Mouse (Mus musculus) spleen, adult 2 months (tissue): ENCODE data around the gene Elmo1. TPM values are rescaled to one million over a fixed set of nuclear protein-coding genes. Genes with fewer than 3 reads are reported as not detected.

Experiments used
- DNase-seq, 2 experiments: peaks; one replicate each; pipeline versions ENCODE4 v3.0.0 to v3.0.0-alpha.2; 2012 to 2021; ENCODE audit warnings: low spot score in 2 of 2, low read depth in 1 of 2
- H3K27ac ChIP-seq: fragments of 200-500 bp; 2 replicates; pipeline ENCODE4 v1.5.1; 2012; ENCODE audit warnings: low read length, inconsistent platforms; ENCODE audit not compliant: insufficient read depth
- H3K27me3 ChIP-seq: fragments of 200-500 bp; 2 replicates; pipeline ENCODE4 v1.6.1; 2012; ENCODE audit warnings: mild to moderate bottlenecking, moderate library complexity, low read length, inconsistent platforms; ENCODE audit not compliant: control insufficient read depth, insufficient read depth
- H3K36me3 ChIP-seq: fragments of 200-500 bp; 2 replicates; pipeline ENCODE4 v1.6.1; 2012; ENCODE audit warnings: mild to moderate bottlenecking, low read length, inconsistent platforms; ENCODE audit not compliant: control insufficient read depth, insufficient read depth
- H3K4me1 ChIP-seq: fragments of 200-500 bp; 2 replicates; pipeline ENCODE4 v1.6.1; 2011; ENCODE audit warnings: inconsistent platforms; ENCODE audit not compliant: control insufficient read depth, insufficient read depth, insufficient read length
- H3K4me3 ChIP-seq: fragments of 200-500 bp; 2 replicates; pipeline ENCODE4 v1.5.1; 2011; ENCODE audit warnings: mild to moderate bottlenecking, inconsistent platforms; ENCODE audit not compliant: insufficient read depth, insufficient read length; ENCODE audit errors: extremely low read depth
- CTCF ChIP-seq: fragments of 200-500 bp; IDR thresholded peaks from 2 replicates; pipeline ENCODE4 v1.5.1; 2011; ENCODE audit warnings: mild to moderate bottlenecking, inconsistent platforms; ENCODE audit not compliant: insufficient read depth, insufficient read length, insufficient replicate concordance; ENCODE audit errors: extremely low read depth
- POLR2A ChIP-seq: fragments of 200-500 bp; IDR thresholded peaks from 2 replicates; pipeline ENCODE4 v1.6.1; 2011; ENCODE audit warnings: low read depth, low read length, inconsistent platforms
- WGBS: fragments of 180-500 bp; shearing (Covaris S2); methylation state at CpG from one replicate; pipeline ENCODE4 v1.1.7; 2018; 5-methylcytosine and 5-hydroxymethylcytosine counted together
- polyA plus RNA-seq: library from polyadenylated mRNA; depleted of rRNA; stranded (reverse); fragments of >200 nt; gene quantifications from 2 replicates; pipeline ENCODE4 v1.2.3, GENCODE M21; 2012; rRNA removed

Gene Elmo1
- 33.3 and 36.2 TPM in 2 replicates for polyA plus RNA-seq

DNA sequence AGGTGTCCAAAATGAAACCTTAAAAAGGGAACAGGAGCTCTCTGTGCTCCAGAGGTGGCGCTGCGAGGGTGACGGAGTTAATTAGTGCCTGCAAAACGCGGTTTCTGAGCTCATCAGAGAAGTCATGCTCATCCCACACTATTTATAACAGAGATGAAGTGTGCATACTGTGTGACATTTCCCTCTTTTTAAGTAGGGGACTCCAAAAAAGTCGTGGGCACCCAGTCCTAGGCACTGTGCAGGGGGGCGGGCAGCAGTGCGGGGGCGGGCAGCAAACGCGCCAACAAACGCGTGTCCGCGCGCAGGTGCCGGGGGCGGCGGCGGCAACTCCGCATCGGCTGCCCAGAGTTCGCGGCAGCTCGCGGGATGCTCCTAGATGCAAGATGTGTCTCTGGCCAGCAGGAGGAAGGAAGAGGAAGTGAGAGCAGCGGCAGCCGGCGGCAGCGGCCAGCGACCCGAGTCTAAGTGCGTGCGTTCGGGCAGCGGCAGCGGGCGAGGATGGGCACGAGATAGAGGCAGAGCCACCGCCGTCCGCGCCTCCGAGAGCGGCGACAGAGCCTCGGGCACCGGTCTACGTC lies at the start of gene Elmo1:
Gene Elmo1, plus strand, starts transcription at position 464 of the 578 bp plus-strand sequence.
- Histone ChIP-seq H3K4me3 (peak within 1 kb of the TSS; percentile 97), H3K27ac (peak within 1 kb of the TSS; percentile 98), H3K4me1 (peaks cover 14% of the 10 kb centered on the region), H3K36me3 (no peaks in the 10 kb centered on the region), H3K27me3 (no peaks in the 10 kb centered on the region)
- 0 out of 2 replicates have a peak, but pooled peaks have one; percentile 29 for TF ChIP-seq CTCF
- TF ChIP-seq POLR2A: peak; percentile 47
- DNase-seq: peak; percentile 59 to 79
- WGBS: under 1% methylated on average over 49 of the region's 49 CpGs

DNA sequence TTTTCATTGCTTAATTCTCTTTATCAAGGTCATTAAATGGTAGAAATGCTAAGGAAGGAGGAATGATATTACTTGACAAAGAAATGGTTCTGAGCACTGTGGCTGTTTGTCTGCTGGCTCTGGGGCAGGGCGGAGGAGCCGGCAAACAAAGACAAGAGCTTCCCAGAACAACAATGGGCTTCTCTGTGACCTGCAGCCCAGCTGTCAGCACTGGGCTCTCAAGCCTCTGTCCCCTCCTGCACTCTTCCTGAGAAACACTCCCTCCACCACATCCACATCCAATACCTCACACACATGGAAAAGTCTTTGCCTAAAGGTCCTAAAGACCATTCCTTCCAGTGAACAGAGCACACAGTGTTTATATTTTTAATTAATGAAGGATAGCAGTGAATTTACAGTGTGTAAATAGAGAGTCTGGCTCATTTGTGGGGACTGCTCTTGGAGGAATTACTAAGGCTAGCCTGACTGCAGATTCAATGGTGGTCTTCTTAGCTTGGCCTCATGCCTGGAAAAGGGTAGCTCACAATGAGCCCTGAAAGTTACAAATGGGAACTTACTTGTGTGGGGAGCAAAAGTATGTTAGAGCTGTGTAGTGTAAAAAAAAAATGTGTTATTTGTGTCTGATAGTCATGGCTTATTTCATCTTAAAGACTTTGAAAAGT lies 49.1 kb upstream of the Elmo1 start:
- H3K4me1 ChIP-seq: no peaks in the 10 kb centered on the region
- no peaks in the 10 kb centered on the region for H3K36me3 ChIP-seq
- TF ChIP-seq CTCF: no peak
- WGBS: 94% methylated on average over 2 of the region's 2 CpGs
- no peak overlapping the region for H3K27ac ChIP-seq
- H3K4me3 ChIP-seq: no peak overlapping the region
- H3K27me3 ChIP-seq: no peaks in the 10 kb centered on the region
- DNase-seq: no peak

DNA sequence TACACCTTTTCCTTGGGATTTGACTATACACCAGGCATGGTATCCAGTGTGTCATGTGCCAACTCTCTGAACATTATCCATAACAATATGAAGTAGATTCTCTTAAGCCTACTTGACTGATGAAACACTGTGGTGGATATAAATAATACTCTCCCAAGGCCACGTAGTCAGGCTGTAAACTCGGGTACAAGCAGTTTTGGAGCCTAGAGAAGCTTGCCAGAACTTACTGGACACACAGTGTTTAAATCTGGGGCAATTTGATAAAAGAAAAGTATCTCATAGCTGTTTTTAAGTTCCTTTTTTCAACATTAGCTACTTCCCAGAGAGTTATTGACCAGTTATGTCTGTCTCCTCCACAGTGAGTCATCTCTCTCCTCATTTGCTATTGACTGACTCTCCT lies 47.5 kb upstream of the Elmo1 start:
- Histone ChIP-seq H3K27ac (no peak overlapping the region), H3K4me3 (no peak overlapping the region), H3K4me1 (0 out of 2 replicates have a peak, but pooled peaks cover 1% of the 10 kb centered on the region), H3K27me3 (no peaks in the 10 kb centered on the region), H3K36me3 (no peaks in the 10 kb centered on the region)
- WGBS: 70% methylated on average over 2 of the region's 2 CpGs
- DNase-seq: no peak
- TF ChIP-seq POLR2A (no peak), CTCF (no peak)

- no peak for DNase-seq
- H3K36me3 ChIP-seq: no peaks in the 10 kb centered on the region
- no peak overlapping the region for H3K4me3 ChIP-seq
- no peak for TF ChIP-seq CTCF
- TF ChIP-seq POLR2A: no peak
- no peaks in the 10 kb centered on the region for H3K27me3 ChIP-seq
- H3K4me1 ChIP-seq: peaks cover 7% of the 10 kb centered on the region; the same call in 1 of the 2 replicates
- 88% methylated on average over 2 of the region's 2 CpGs for WGBS
- no peak overlapping the region for H3K27ac ChIP-seq
Observed at GRCm38 (mm10) chr13:20045350-20045749, 45.0 kb upstream of the Elmo1 start.

DNA sequence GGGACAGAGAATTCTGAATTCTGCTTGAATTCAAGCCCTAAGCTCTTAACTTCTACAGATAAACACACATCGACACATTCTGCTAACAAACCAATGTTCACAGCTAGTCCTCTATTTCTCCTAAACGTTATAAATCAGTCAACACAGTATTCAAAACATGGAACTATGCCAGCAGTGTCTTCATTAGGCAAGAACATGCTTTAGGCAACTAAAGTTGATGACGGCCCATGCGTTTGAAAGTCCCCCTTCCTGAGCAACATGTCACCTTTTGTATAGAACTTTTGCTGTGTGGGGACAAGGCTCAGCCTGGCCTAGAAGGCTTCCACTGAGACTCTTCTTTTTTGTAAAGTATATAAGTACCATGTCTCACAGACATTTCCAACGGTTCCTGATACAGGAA lies 44.6 kb upstream of the Elmo1 start:
- Histone ChIP-seq H3K27me3 (no peaks in the 10 kb centered on the region), H3K36me3 (no peaks in the 10 kb centered on the region), H3K27ac (no peak overlapping the region), H3K4me1 (peaks cover 7% of the 10 kb centered on the region; the same call in 1 of the 2 replicates), H3K4me3 (no peak overlapping the region)
- no peak for DNase-seq
- no peak for TF ChIP-seq POLR2A
- TF ChIP-seq CTCF: no peak
- 77% methylated on average over 5 of the region's 5 CpGs for WGBS

DNA sequence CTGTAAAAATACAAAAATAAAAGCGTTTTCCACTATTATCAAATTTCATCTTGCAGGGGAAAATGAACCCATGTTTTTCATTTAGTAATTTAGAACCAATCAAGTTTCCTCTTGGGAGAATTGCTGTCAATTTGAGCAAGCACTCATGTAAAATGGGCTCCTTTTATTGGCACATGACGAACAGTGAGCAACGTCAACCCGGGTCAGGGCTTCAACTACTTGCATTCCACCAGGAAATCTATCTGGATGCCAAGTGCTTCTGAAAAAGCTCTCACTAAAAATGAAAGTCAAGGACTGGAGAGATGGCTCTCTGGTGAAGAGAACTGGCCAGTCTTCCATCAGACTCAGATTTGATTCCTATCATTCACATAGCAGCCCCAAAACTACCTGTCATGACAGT lies 44.0 kb upstream of the Elmo1 start:
- Histone ChIP-seq H3K4me1 (peaks cover 7% of the 10 kb centered on the region; the same call in 1 of the 2 replicates), H3K4me3 (no peak overlapping the region), H3K36me3 (no peaks in the 10 kb centered on the region), H3K27ac (no peak overlapping the region), H3K27me3 (no peaks in the 10 kb centered on the region)
- no peak for DNase-seq
- 90% methylated on average over 4 of the region's 4 CpGs for WGBS
- TF ChIP-seq POLR2A (no peak), CTCF (no peak)
